Mouse (Mus musculus) heart, embryonic 12.5 days (tissue): ENCODE data around the gene Dhdh. TPM values are rescaled to one million over a fixed set of nuclear protein-coding genes. Genes with fewer than 3 reads are reported as not detected.
"Not testable (repeated sequence)": the region's sequence is repeated elsewhere in the genome, so short reads cannot be mapped to it uniquely, and the experiment has no call there.

Experiments
- ATAC-seq: fragments of 200-750 bp; cut with Nextera tagmentation; 2 replicates; pipeline ENCODE4 v1.8.0; 2017; ENCODE audit warnings: moderate TSS enrichment, moderate library complexity; ENCODE audit not compliant: insufficient number of reproducible peaks, low FRiP score
- H3K27ac ChIP-seq: fragments of 300-500 bp; sonication (generic); 2 replicates; pipeline ENCODE4 v1.5.1; 2016; ENCODE audit warnings: mild to moderate bottlenecking, moderate library complexity; ENCODE audit not compliant: poor library complexity, severe bottlenecking
- H3K27me3 ChIP-seq: fragments of 300-500 bp; sonication (generic); replicated peaks from 2 replicates; pipeline ENCODE4 v1.6.1; 2016; ENCODE audit warnings: mild to moderate bottlenecking, moderate library complexity
- H3K36me3 ChIP-seq: fragments of 300-500 bp; sonication (generic); 2 replicates; pipeline ENCODE4 v1.6.1; 2016; ENCODE audit warnings: mild to moderate bottlenecking, moderate library complexity
- H3K4me1 ChIP-seq: fragments of 300-500 bp; sonication (generic); replicated peaks from 2 replicates; pipeline ENCODE4 v1.6.1; 2016; ENCODE audit warnings: mild to moderate bottlenecking
- H3K4me2 ChIP-seq: fragments of 300-500 bp; sonication (generic); 2 replicates; pipeline ENCODE4 v1.6.1; 2016; ENCODE audit warnings: mild to moderate bottlenecking, moderate library complexity
- H3K4me3 ChIP-seq: fragments of 300-500 bp; sonication (generic); 2 replicates; pipeline ENCODE4 v1.5.1; 2016; ENCODE audit warnings: mild to moderate bottlenecking
- H3K9ac ChIP-seq: fragments of 300-500 bp; sonication (generic); 2 replicates; pipeline ENCODE4 v1.6.1; 2016; ENCODE audit warnings: mild to moderate bottlenecking, moderate library complexity
- H3K9me3 ChIP-seq: fragments of 300-500 bp; sonication (generic); replicated peaks from 2 replicates; pipeline ENCODE4 v1.6.1; 2016; ENCODE audit warnings: mild to moderate bottlenecking, moderate library complexity
- WGBS: fragments of 180-500 bp; shearing (Covaris S2); methylation state at CpG from one replicate; pipeline ENCODE4 v1.1.7; 2016; 5-methylcytosine and 5-hydroxymethylcytosine counted together
- polyA plus RNA-seq: library from polyadenylated mRNA; unstranded; fragments of >200 nt; fragmentation: Nextera tagmentation; extraction: Ambion mirVana; gene quantifications from 2 replicates; pipeline ENCODE4 v1.2.1, GENCODE M21; 2016

Dhdh gene
- polyA plus RNA-seq, 1 experiment from 2014 or later, result 4.3 TPM

GRCm38 (mm10) chr7:45522957-45523676 is 34.5 kb upstream of the Dhdh start:
- WGBS, result 64% methylated on average over 18 of the region's 18 CpGs
- ATAC-seq, result peak; percentile 46; the same call in 1 of the 2 replicates
- H3K27ac ChIP-seq, result peak overlapping the region; percentile 72
- H3K4me2 ChIP-seq, result peak overlapping the region; percentile 77
- H3K4me1 ChIP-seq, result peaks cover 27% of the 10 kb centered on the region
- H3K27me3 ChIP-seq, result no peaks in the 10 kb centered on the region
- H3K9me3 ChIP-seq, result no peaks in the 10 kb centered on the region
- peak overlapping the region; percentile 46 for H3K4me3 ChIP-seq
- H3K36me3 ChIP-seq, result peaks cover 17% of the 10 kb centered on the region
- H3K9ac ChIP-seq, result peak overlapping the region; percentile 63

- H3K27me3 ChIP-seq, result no peaks in the 10 kb centered on the region
- WGBS, result 53% methylated on average over 16 of the region's 16 CpGs
These were observed 33.7 kb upstream of the Dhdh start for GRCm38 (mm10) chr7:45522194-45522752.

GRCm38 (mm10) chr7:45521728-45522184 is 33.2 kb upstream of the Dhdh start:
- Histone ChIP-seq H3K27ac (peak overlapping the region; percentile 83), H3K4me2 (peak overlapping the region; percentile 77), H3K27me3 (no peaks in the 10 kb centered on the region), H3K9me3 (no peaks in the 10 kb centered on the region), H3K4me3 (peak overlapping the region; percentile 61), H3K9ac (peak overlapping the region; percentile 71), H3K36me3 (peaks cover 17% of the 10 kb centered on the region), H3K4me1 (peaks cover 27% of the 10 kb centered on the region)
- WGBS, result under 1% methylated on average over 28 of the region's 28 CpGs
- peak; percentile 37 for ATAC-seq

More at GRCm38 (mm10) chr7:45522194-45522752, 33.7 kb upstream of the Dhdh start:
- H3K4me1 ChIP-seq, result peaks cover 27% of the 10 kb centered on the region
- ATAC-seq, result no peak
- H3K4me3 ChIP-seq, result peak overlapping the region; percentile 61
- H3K9me3 ChIP-seq, result no peaks in the 10 kb centered on the region
- 0 out of 2 replicates have a peak overlapping the region, but pooled peaks have one; percentile 71 for H3K9ac ChIP-seq
- H3K27ac ChIP-seq, result peak overlapping the region; percentile 83; the same call in 1 of the 2 replicates
- H3K36me3 ChIP-seq, result peaks cover 17% of the 10 kb centered on the region
- H3K4me2 ChIP-seq, result peak overlapping the region; percentile 77

GRCm38 (mm10) chr7:45520605-45521004 is 32.0 kb upstream of the Dhdh start:
- ATAC-seq, result no peak
- 90% methylated on average over 7 of the region's 7 CpGs for WGBS
- no peak overlapping the region for H3K4me3 ChIP-seq

GRCm38 (mm10) chr7:45519345-45520120 is 30.9 kb upstream of the Dhdh start:
- no peak overlapping the region for H3K4me3 ChIP-seq
- no peak overlapping the region for H3K27ac ChIP-seq
- WGBS, result 69% methylated on average over 8 of the region's 8 CpGs
- H3K4me2 ChIP-seq, result no peak overlapping the region
- peaks cover 30% of the 10 kb centered on the region for H3K4me1 ChIP-seq
- no peak overlapping the region for H3K9ac ChIP-seq
- no peaks in the 10 kb centered on the region for H3K27me3 ChIP-seq
- H3K36me3 ChIP-seq, result peaks cover 17% of the 10 kb centered on the region
- H3K9me3 ChIP-seq, result no peaks in the 10 kb centered on the region
- no peak for ATAC-seq

More at GRCm38 (mm10) chr7:45520605-45521004, 32.0 kb upstream of the Dhdh start:
- Histone ChIP-seq H3K27ac (no peak overlapping the region), H3K36me3 (peaks cover 17% of the 10 kb centered on the region), H3K4me2 (no peak overlapping the region), H3K4me1 (peaks cover 33% of the 10 kb centered on the region), H3K27me3 (no peaks in the 10 kb centered on the region), H3K9ac (no peak overlapping the region), H3K9me3 (no peaks in the 10 kb centered on the region)

GRCm38 (mm10) chr7:45518618-45519017 is 30.0 kb upstream of the Dhdh start:
- Histone ChIP-seq H3K27me3 (no peaks in the 10 kb centered on the region), H3K9me3 (no peaks in the 10 kb centered on the region), H3K4me1 (peaks cover 23% of the 10 kb centered on the region), H3K4me2 (no peak overlapping the region), H3K36me3 (peaks cover 11% of the 10 kb centered on the region), H3K9ac (no peak overlapping the region), H3K4me3 (no peak overlapping the region), H3K27ac (no peak overlapping the region)
- WGBS, result 88% methylated on average over 16 of the region's 16 CpGs
- ATAC-seq, result no peak

GRCm38 (mm10) chr7:45516846-45517245 is 28.2 kb upstream of the Dhdh start:
- not testable (repeated sequence) for H3K4me2 ChIP-seq, H3K9ac ChIP-seq, H3K27me3 ChIP-seq, H3K9me3 ChIP-seq, H3K36me3 ChIP-seq, H3K4me3 ChIP-seq, H3K27ac ChIP-seq, ATAC-seq
- 68% methylated on average over 5 of the region's 5 CpGs for WGBS
- H3K4me1 ChIP-seq, result peaks cover 12% of the 10 kb centered on the region

- ATAC-seq, result peak; percentile 77
- Histone ChIP-seq H3K9ac (no peak overlapping the region), H3K4me1 (peaks cover 12% of the 10 kb centered on the region), H3K36me3 (no peaks in the 10 kb centered on the region), H3K27ac (peak overlapping the region; percentile 8; the same call in 1 of the 2 replicates), H3K27me3 (no peaks in the 10 kb centered on the region), H3K4me2 (peak overlapping the region; percentile 50), H3K4me3 (peak overlapping the region; percentile 7; the same call in 1 of the 2 replicates), H3K9me3 (no peaks in the 10 kb centered on the region)
- WGBS, result 10% methylated on average over 16 of the region's 16 CpGs
These were observed 26.8 kb upstream of the Dhdh start for GRCm38 (mm10) chr7:45515436-45515835.

GRCm38 (mm10) chr7:45514411-45514810 is 25.8 kb upstream of the Dhdh start:
- no peaks in the 10 kb centered on the region for H3K9me3 ChIP-seq
- no peak for ATAC-seq
- peaks cover 14% of the 10 kb centered on the region for H3K4me1 ChIP-seq
- no peaks in the 10 kb centered on the region for H3K27me3 ChIP-seq
- no peaks in the 10 kb centered on the region for H3K36me3 ChIP-seq
- no peak overlapping the region for H3K27ac ChIP-seq
- H3K4me2 ChIP-seq, result no peak overlapping the region
- H3K9ac ChIP-seq, result no peak overlapping the region
- WGBS, result 83% methylated on average over 7 of the region's 7 CpGs
- H3K4me3 ChIP-seq, result no peak overlapping the region

- ATAC-seq, result peak; percentile 91
- Histone ChIP-seq H3K9ac (peak within 1 kb of the TSS; percentile 83), H3K36me3 (peaks cover 28% of the 10 kb centered on the region), H3K27me3 (no peaks in the 10 kb centered on the region), H3K4me1 (peaks cover 20% of the 10 kb centered on the region), H3K4me2 (peak within 1 kb of the TSS; percentile 82), H3K27ac (peak within 1 kb of the TSS; percentile 80), H3K9me3 (no peaks in the 10 kb centered on the region), H3K4me3 (peak within 1 kb of the TSS; percentile 74)
- WGBS, result under 1% methylated on average over 44 of the region's 44 CpGs
These were observed 21.5 kb upstream of the Dhdh start, which contains the start of gene Nucb1 for GRCm38 (mm10) chr7:45509912-45510787. Nucb1 (minus strand) TSS chr7:45510406.
